Mouse (Mus musculus) frontal cortex, adult (tissue): ENCODE data around the gene Hes3.

Source experiments
- ATAC-seq: cut with Nextera tagmentation; 2 replicates; pipeline ENCODE4 v1.9.2; 2017; ENCODE audit warnings: mild to moderate bottlenecking, moderate library complexity, mixed read lengths; ENCODE audit not compliant: low TSS enrichment

Gene Hes3

GRCm38 (mm10) chr4:152291562-152291961 lies at the start of gene Hes3:
Gene Hes3, minus strand, starts transcription at chr4:152291662.
- ATAC-seq: no peak

- no peak for ATAC-seq
Observed at GRCm38 (mm10) chr4:152340584-152341284, 49.3 kb upstream of the Hes3 start.

- ATAC-seq: no peak; the same call in 1 of the 2 replicates
Observed at GRCm38 (mm10) chr4:152339293-152339790, 47.9 kb upstream of the Hes3 start.

GRCm38 (mm10) chr4:152338419-152339292 lies 47.2 kb upstream of the Hes3 start, which contains the start of gene Chd5:
Gene Chd5, plus strand, starts transcription at chr4:152338651.
- ATAC-seq: peak; percentile 66

- ATAC-seq: no peak
Observed at GRCm38 (mm10) chr4:152337772-152338171, 46.3 kb upstream of the Hes3 start.

GRCm38 (mm10) chr4:152333587-152333986 lies 42.1 kb upstream of the Hes3 start:
- no peak for ATAC-seq

- peak; percentile 73 for ATAC-seq
Observed at GRCm38 (mm10) chr4:152332952-152333351, 41.5 kb upstream of the Hes3 start.

- no peak for ATAC-seq
Observed at GRCm38 (mm10) chr4:152328691-152329090, 37.2 kb upstream of the Hes3 start.

- no peak for ATAC-seq
Observed at GRCm38 (mm10) chr4:152326543-152326942, 35.1 kb upstream of the Hes3 start.

- ATAC-seq: peak; percentile 97
Observed at GRCm38 (mm10) chr4:152325574-152326411, 34.3 kb upstream of the Hes3 start, which contains the start of gene Rpl22. Gene Rpl22, plus strand, starts transcription at chr4:152325742.

GRCm38 (mm10) chr4:152324641-152325562 lies 33.4 kb upstream of the Hes3 start:
- peak; percentile 38; the same call in 1 of the 2 replicates for ATAC-seq

GRCm38 (mm10) chr4:152321464-152321863 lies 30.0 kb upstream of the Hes3 start:
- ATAC-seq: no peak

GRCm38 (mm10) chr4:152318517-152319234 lies 27.2 kb upstream of the Hes3 start, which contains the start of gene Rnf207:
Gene Rnf207, minus strand, starts transcription at chr4:152318993.
- peak; percentile 77 for ATAC-seq

GRCm38 (mm10) chr4:152317631-152318033 lies 26.2 kb upstream of the Hes3 start:
- no peak for ATAC-seq

- peak; percentile 46; the same call in 1 of the 2 replicates for ATAC-seq
Observed at GRCm38 (mm10) chr4:152315498-152316213, 24.2 kb upstream of the Hes3 start.

GRCm38 (mm10) chr4:152313934-152314333 lies 22.5 kb upstream of the Hes3 start:
- no peak for ATAC-seq

GRCm38 (mm10) chr4:152313211-152313632 lies 21.8 kb upstream of the Hes3 start:
- 0 out of 2 replicates have a peak, but pooled peaks have one; percentile 26 for ATAC-seq

GRCm38 (mm10) chr4:152312186-152312585 lies 20.7 kb upstream of the Hes3 start:
- no peak for ATAC-seq

- no peak for ATAC-seq
Observed at GRCm38 (mm10) chr4:152307542-152307941, 16.1 kb upstream of the Hes3 start.
